Mouse (Mus musculus) cerebellum, adult 9-11 months (tissue): ENCODE results near the gene Cox19.
A peak's percentile ranks its signal among the peaks of the same experiment; 100 is the strongest.

Experiments
- DNase-seq: peaks from one replicate; pipeline ENCODE4 v3.0.0; 2022

Cox19 gene

DNA sequence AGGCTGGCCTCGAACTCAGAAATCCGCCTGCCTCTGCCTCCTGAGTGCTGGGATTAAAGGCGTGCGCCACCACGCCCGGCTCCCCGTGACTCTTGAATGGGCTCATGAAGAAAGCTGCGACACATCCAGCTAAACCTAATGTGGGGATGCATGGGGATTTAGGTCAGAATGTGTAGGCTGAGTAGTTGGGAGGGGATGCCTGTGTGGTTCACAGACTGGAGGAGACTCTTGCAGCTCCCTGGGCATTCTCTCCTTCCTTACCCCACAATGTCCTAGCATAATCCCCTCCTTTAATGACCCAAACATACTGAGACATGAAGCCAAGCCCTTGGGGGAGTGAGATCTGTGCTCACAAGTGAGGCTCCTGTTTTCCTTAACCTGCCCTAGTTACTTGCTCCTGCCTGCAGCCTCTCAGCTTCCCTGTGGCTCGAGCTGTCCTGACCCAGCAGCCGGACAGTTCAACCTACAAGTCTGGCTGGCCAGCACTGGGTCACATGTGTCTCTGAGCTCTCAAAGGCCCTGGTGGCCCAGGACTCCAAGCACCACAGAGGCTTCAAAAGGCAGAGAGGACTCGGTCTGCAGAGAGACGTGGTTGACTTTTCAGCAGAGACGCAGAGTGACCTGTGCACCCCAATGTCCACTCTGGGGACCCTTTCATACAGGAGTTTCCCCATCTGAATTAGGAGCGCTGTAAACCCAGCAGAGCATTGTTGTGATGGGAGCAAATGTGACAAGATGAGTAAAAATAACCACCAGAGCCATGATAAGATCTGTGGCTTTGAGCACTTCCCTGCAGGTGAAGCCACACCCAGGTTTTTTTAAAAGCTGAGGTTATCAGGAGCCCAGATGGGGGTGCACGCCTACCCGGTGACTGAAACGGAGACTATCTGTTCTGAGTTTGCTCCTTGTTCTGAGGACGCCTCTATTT is 30.6 kb upstream of the Cox19 start:
- no peak for DNase-seq

DNA sequence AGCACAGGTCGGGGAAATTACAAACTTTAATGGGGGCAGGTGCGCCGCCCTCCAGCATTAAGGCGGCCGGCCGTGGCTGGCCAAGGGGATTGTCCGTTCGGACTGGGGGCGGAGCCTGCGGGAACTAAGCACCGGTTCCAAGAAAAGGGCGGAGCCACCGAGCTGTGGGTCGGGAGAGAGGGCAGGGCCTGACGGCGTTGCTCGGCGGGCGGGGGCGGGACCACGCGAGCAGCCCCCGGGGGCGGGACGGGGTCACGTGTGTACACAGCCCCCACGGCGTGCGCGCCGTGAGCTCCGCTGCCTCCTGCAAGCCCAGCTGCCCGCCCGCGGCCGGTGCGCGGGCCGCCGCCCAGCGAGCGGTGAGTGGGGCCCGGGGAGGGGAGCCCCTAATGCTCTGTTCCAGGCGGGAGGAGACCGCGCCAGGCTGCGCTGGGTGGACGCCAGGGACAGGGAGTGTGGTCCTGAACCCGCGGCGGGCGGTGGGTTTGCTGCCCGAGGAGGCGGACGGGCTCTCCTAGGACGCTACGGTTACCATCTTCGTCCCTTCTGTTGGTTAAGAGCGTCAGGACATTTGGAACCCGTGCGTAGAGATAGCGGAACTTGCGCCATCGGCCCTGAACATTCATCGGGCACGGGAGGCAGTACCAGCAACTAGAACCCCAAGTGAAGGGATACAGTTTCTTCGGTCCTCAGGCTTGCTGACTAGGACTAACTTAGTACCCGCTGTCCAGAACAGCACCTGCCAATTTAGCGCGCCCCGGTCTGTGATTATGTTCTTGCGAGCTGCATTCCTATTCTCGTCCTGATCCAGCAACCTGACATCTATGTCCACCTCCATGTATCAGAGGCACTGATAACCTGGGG is 29.4 kb upstream of the Cox19 start:
- DNase-seq = peak; percentile 94

DNA sequence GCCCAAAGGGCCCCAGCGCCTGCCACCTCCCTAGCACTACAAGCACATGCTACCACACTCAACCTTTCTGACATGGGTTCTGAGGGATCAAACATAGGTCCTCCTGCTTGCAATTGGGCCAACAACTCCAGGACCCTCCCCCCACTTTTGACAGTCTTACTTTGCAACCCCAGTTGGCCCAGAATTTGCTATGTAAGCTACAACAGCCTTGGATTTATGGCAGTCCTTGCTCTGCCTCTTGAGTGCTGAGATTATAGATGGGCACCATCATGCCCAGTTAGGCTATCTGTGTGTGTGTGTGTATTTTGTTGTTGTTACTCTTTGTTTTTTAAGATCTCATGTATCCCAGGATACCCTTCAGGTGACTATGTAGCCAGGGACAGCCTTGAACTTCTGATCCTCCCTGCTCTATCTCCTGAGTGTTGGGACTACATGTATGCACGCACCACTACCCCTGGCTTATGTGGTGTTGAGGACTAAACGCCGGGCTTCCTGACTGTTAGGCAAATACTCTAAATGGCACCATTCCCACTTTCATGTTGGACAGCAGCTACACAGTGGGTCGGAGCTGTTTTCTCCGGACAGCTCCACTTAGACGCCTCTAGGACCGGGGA is 28.7 kb upstream of the Cox19 start:
- DNase-seq = no peak

DNA sequence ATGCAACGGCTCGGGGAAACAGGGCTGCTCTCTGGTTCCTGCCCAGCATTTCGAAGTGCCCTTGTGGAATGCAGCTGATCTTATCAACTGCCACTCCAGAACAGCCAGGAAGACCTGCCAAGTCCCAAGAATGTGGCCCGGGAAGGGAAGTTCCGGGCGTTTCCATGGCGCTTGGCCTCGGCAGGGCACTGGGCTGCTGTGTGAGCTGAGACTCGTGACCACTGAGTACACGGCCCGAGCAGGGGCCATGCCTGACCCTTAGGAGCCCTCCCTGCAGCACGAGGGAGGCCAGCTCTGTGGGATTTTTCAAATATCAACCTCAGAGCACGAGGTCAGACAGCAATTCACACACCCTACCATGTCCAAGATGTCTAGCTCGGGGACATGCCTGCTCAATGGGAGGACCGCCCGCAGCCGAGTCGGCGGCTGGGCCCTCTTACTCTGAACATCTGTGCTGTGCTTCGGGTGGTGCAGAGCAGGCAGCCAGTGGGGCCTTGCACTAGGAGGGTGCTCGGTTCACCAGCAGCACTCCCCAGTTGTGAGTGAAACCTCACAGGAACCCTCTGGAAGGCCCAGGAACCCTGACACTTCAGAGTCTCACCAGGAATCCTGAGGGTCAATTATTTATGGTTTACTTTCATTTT is 27.9 kb upstream of the Cox19 start:
- no peak for DNase-seq

DNA sequence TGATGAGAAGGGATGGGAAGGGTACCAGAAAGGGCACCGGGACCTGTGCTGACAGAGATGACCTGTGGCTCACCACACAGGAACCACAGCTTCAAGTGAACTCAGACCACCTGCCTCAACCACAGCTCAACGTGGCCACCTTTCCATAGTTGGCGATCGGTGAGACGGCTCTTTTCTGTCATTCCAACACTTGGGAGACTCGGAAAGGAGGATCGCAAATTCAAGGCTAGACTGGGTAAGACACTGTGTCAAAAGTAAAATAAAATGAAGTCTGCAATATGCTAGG is 27.0 kb upstream of the Cox19 start:
- no peak for DNase-seq

DNA sequence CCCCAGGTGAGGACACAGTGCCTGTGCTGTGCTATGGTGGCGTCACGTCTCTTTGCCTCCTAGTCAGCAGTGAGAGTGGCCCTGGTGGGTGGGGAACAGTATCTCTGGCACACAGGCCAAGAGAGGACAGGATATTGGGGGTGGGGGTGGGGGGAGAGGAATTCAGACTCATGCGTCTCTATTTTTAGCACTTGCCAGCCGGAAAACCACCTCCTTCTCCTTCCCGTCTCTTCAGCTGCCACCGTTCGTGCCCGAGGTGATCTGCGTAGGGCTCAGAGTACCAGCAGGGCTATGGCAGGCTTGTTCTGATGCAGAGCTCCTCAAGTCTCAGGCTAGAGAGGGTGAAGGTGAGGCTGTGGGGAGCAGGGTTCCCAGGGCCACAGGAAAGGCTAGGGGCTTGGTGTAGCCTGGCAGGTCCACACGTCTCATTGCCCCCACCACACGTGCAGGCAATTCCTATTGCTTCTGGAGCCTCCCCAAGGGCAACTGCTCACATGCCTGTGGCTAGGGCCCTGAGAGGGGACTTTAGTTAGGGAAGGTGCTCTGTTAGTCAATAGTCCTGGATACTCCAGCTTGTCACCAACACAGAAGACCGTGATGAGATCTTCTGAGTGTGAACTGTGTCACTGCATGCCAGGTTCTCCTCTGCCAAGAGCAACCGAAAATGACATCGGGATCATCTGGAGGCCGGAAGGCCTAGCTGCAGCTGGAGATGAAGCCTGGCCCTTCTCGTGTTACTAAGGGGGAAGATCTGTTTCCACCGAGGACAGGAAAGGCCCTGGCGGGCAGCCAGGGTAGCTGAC is 26.5 kb upstream of the Cox19 start, which contains the start of gene Gpr146:
Gene Gpr146 (plus strand): TSS at position 230 of the 803 bp plus-strand sequence.
- no peak for DNase-seq

DNA sequence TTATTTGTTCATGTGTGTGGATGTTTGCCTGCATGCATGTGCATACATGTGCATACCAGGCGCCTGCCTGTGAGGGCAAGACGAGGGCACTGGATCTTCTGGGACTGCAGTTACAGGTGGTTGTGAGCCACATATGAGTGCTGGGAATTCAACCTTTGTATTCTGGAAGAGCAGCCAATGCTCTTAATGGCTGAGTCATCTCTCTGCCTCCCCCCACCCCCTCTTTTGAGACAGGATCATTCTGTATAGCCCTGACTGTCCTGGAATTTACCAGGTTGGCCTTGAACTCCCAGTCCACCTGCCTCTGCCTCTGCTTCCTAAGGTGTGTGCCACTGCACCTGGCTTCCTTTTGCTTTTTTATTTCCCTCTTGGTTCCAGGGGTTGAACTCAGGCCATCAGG is 23.6 kb upstream of the Cox19 start:
- DNase-seq = no peak

DNA sequence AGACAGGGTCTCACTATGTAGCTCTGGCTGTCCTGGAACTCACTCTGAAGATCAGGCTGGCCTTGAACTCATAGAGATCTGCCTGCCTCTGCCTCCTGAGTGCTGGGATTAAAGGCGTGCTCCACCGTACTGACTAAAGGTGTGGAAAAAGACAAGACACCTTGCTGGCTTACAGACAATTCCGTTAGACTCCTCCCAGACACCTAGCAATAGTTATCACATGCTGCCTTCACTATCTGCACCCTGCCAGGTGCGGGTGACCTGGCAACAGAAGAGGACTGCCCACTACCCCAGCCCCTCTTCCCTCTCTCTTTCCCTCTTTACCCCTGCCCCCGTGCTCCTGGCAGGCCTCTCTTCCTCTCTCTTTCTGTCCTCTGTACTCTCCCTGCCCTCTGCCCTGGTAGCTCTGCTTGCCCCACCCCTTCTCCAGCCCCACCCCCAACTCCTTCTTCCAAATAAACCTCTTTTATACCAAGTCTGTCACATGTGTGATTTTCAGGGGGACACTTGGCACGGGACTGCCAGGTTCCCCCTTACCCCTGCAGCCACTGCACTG is 22.7 kb upstream of the Cox19 start:
- no peak for DNase-seq

DNA sequence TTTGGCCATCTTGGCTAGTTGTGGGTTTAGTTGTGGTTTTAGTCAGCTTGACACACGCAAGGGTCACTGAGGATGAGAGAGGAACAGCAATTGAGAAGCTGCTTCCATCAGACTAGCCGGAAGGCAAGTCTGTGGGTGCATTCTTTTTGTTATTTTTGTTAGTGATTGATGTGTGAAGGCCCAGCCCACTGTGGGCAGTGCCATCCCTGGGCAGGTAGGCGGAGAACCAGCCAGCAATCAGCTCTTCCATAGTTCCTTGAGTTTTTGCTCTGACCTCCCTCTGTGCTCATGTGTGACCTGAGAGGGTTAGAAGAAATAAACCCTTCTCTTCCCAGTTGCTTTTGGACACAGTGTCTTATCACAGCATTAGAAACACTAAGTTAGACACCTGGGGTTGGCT is 21.9 kb upstream of the Cox19 start:
- no peak for DNase-seq

DNA sequence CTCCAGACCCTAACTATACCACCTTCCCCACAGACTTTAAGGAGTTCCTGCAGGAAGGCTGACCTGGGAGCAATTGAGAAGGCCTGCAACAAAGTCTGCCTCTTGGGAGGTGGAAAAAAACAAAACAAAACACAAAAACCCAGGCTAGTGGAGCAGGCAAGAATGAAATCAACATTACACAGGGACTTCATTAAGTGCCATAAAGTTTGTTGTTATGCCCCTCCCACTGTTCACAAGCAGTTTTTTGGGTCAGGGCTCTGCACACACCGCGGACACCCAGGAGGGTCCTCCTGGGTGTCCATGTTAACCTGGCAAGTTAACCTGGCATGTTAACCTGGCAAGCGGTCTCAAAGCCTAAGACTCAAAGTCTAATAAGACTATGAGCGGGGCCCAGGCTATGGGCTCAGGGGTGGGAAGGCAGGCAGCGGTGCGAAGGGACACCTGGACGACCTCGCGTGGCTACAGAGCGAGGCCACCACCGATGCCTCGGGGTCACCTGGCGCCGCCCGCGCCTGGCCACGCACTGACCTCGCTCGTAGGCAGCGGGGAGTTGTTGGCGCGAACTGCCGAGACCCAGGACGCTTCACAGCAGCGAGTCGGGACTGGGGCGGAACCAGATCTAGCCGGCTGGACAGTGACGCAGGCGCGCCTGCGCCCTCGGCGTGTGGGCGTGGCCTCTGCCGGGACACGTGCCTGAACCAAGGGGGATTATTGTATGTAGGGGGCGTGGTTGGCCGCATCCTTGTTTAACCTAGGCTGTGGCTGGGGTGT is 20.6 kb upstream of the Cox19 start:
- peak; percentile 89 for DNase-seq

DNA sequence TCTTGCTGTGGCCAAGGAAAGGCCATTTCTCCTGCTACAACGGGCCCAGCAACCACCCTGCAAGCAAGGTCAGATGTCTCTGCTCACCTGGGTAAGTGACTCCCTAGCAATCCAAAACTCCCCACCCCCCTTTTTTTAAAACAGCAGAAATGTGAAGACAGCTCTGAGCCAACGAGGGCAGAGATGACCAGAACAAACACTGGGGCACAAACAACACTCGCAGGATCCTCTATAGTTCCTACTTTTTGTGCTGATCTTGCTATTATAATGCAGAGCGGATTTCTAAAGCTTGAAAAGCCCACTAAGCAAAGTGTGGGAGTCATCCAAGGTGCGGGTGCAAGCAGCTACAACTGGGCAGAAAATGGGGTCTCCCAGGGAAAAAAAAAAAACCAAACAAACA is 19.9 kb upstream of the Cox19 start:
- no peak for DNase-seq

DNA sequence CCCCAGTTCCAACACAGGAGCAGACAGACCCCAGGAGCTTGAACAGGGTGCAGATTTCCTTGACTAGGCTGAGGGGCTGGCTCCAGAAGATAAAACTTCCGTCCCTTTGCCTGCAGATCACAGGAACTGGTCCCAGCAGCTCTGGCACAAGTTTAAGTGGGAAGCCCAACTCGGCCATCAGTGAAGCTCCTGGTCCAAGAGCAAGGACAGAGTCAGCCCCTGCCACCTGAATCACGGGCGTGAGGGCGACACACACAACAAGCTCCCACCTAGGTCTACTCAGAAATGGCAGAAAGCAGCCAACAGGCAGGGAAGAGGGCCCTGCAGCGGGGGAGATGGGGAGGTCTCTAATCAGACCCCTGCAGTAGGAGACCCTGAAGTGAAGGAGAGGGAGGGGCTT is 19.1 kb upstream of the Cox19 start:
- DNase-seq = no peak

DNA sequence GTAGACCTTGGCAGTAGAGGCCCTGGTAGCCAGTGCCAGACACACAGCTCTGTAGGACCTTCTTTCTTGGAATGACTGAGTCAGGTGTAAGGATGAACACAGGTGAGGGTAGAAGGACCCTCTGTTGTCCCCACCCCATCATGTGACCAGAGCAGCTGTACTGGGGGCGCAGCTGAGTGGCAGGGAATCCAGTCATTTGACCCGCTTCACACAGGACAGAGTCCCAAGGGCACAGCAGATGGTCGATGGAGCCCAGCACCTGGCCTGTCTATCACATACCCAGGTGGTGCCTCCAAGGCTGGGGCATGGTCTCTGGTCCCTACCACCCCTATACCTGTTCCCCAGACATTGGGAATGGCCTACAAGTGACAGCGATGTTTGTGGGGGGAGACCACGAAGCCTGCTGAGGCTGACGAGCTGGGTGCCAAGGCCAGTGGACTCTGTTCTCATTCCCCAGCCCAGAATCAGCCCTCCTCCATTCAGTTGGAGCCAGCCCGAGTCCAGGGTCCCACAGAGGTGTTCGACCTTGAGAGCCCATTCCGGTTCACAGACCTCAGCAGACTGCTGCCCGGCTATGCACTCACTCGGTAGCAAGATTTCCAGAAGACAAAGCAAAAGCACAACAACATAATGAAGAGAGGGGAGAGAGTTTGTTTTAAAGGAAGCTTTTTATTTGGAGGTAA is 17.6 kb upstream of the Cox19 start:
- no peak for DNase-seq

DNA sequence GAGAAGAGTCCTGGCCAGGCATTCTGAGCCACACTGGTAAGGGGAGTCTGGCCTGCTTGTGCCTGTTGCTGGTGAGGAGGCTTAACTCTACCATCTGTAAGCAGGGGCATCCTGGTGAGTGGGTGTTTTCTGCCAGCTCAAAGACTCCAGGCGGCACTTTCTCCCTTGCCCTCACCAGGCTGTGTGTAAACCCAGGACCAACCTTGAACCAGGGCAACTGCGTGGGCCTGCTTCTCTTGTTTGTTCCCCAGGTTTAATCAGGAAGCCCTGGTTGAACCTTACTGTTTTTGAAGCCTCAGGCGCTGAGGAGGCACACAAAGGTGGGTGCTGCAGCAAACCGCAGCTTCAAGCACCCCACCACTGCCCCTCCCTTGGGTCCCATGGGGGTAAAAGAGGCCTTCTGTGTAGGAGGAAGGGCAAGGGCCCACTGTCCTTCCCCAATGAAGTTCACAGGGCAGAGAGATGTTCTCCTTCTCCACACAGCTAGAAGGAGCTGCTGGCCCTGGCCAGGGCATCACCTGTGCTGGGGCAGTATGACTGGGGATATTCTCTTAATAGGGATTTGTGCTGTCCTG is 16.8 kb upstream of the Cox19 start:
- DNase-seq = no peak

DNA sequence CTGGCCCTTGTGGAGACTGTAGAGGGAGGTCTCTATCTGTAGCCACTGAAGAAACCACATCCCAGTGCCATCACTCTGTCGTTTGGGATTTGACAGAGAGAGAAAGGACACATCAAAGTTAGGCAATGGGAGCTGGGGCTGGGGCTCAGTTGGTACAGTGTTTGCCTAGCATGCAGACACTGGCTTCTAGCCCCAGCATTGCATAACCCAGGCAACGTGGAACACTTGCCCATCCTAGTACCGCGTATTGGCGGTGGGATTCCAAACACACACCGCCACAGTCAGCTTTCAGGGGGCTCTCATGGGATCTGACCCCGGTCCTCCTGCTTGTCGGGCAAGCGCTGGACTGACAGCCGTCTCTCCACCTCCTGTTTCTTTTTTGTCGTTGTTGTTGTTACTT is 15.3 kb upstream of the Cox19 start:
- DNase-seq = no peak

DNA sequence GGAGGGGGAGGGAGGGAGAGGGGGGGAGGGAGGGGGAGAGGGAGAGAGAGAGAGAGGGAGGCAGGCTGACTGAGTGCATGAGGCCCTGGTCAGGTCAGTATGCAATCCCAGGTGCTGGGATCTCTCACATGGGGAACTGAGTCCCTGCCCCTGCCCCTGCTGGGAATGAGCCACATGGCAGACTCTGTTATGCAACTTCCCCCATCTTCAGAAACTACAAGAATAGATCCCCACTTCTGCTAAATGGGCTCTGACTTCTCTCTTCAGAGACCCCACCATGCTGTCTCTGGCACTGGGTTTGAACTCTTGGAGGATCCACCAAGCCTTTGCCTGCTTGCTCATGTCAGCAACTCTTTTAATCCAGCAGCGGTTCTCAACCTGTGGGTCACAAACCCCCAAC is 14.6 kb upstream of the Cox19 start:
- no peak for DNase-seq

DNA sequence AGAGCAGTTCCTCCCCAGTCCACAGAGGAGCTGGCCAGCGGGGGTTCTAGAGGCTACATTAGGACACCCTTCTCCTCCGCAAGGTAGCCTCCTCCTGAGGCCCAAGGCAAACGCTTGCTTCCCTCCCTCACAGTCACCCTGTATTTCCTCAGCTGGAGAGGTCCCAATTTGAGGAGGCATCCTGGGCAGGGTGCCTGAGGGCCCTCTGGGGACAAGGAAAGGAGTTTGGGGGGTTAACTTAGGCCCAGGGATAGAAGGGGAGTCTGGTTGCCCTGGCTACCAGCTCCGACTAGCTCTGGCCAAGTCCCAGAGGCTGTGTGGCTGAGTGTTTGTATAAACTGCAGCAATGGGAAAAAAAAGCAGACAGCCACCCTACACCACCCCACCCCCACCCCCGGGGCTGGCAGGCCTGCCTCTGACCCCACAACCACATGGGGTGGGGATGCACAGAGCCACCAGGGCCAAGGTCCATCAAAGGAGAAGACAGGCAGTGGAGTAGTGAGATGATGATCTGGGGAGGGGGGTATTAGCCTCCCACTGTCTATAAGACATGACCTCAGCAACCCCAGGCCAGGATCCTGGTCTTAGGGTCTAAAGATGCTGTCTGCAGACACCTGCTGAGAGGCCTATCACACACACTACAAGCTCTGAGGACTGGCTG is 13.8 kb upstream of the Cox19 start:
- no peak for DNase-seq

DNA sequence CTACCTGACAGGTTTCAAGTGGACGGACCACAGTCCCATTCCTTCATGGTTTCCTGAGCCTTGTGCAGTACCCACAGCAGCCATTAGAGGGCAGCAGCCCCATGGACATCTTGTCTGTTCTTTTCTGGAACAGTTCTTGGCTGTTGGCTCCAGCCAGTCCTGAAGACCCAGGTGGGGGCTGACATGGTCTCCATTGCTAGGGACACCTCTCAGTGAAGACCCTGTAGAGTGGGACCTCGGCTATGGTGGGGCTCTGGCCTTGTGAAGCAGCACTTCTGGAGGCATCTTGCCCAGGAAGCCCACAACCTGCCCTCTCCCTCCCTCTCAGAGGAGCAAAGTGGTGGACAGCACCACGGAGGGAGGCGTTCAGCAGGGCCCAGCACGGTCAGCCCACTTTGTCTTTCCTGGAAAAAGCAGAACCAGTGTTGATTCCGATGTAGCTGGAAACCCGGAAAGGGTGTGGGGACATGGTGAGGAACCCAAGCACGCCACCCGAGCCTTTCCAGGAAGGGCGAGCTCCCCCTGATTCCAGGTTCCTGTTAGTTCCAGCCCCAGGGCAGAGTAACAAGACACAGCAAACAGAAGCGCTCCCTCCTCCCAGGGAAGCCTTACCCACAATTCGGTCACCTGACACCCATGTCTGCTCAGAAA is 13.2 kb upstream of the Cox19 start:
- DNase-seq = peak; percentile 84

DNA sequence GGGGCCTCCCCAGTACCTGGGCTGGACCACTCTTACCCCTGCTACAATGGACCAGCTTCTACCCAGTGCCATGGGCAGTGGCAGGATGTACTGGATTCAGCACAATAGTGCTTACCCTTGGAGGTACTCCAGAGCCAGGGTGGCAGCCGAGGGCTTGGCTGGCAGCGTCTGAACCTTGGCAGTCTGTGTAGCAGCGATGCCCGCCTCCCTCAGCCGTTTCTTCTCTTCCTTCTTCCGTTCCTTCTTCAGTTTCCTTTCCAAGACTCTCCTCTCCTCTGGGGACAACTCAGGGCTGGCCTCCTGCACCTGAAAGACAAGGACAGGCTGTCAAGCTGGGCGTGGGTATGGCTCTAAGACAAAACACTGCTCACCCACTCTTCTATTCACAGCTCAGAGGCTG is 12.6 kb upstream of the Cox19 start:
- DNase-seq = no peak
